Mouse (Mus musculus) liver, embryonic 14.5 days (tissue): Measurements from ENCODE around the gene Hoxd3. TPM values are rescaled to one million over a fixed set of nuclear protein-coding genes. Genes with fewer than 3 reads are reported as not detected.

Experiments used
- ATAC-seq: fragments of 200-750 bp; cut with Nextera tagmentation; 2 replicates; pipeline ENCODE4 v1.8.0; 2017; ENCODE audit warnings: moderate number of reproducible peaks, mild to moderate bottlenecking, moderate library complexity; ENCODE audit not compliant: insufficient read depth
- DNase-seq, 3 experiments: peaks; one replicate each; pipeline ENCODE4 v3.0.0-alpha.2; 2012 to 2013; ENCODE audit warnings: low read depth in 3 of 3, low spot score in 3 of 3
- H3K27ac ChIP-seq: fragments of 300-500 bp; sonication (generic); 2 replicates; pipeline ENCODE4 v1.5.1; 2014; ENCODE audit warnings: moderate library complexity, mild to moderate bottlenecking, control low read depth, inconsistent platforms
- H3K27me3 ChIP-seq: fragments of 300-500 bp; sonication (generic); 2 replicates; pipeline ENCODE4 v1.6.1; 2014; ENCODE audit warnings: mild to moderate bottlenecking, low read length, moderate library complexity; ENCODE audit not compliant: control insufficient read depth, insufficient read depth
- H3K36me3 ChIP-seq: fragments of 300-500 bp; sonication (generic); replicated peaks from 2 replicates; pipeline ENCODE4 v1.6.1; 2014; ENCODE audit warnings: low read depth; ENCODE audit not compliant: control insufficient read depth, insufficient read depth
- H3K4me1 ChIP-seq, 2 experiments: fragments of 200-500 bp in 1 of 2; fragments of 300-500 bp in 1 of 2; sonication (generic) in 1 of 2; replicated peaks; 2 replicates each; pipeline ENCODE4 v1.6.1; 2012 to 2014; ENCODE audit warnings: antibody characterized with exemption in 1 of 2, inconsistent platforms in 1 of 2, low read length in 1 of 2; ENCODE audit not compliant: control insufficient read depth in 2 of 2, insufficient read depth in 2 of 2
- H3K4me2 ChIP-seq: fragments of 300-500 bp; sonication (generic); 2 replicates; pipeline ENCODE4 v1.6.1; 2014; ENCODE audit warnings: low read depth, mild to moderate bottlenecking, control low read depth, moderate library complexity
- H3K4me3 ChIP-seq, 2 experiments: fragments of 200-500 bp in 1 of 2; fragments of 300-500 bp in 1 of 2; sonication (generic) in 1 of 2; 2 replicates each; pipeline ENCODE4 v1.5.1; 2012 to 2014; ENCODE audit warnings: low read depth in 2 of 2, low read length in 2 of 2, mild to moderate bottlenecking in 2 of 2, control low read depth in 1 of 2, inconsistent platforms in 1 of 2, moderate library complexity in 1 of 2; ENCODE audit not compliant: insufficient read depth in 1 of 2
- H3K9ac ChIP-seq: fragments of 300-500 bp; sonication (generic); replicated peaks from 2 replicates; pipeline ENCODE4 v1.6.1; 2014; ENCODE audit warnings: mild to moderate bottlenecking, control low read depth, moderate library complexity
- H3K9me3 ChIP-seq: fragments of 300-500 bp; sonication (generic); 2 replicates; pipeline ENCODE4 v1.6.1; 2016; ENCODE audit warnings: low read length, mixed read lengths; ENCODE audit not compliant: control insufficient read depth
- CTCF ChIP-seq: IDR thresholded peaks from 2 replicates; pipeline ENCODE4 v1.5.1; 2016; ENCODE audit warnings: antibody characterized with exemption, low read depth, control low read depth
- EP300 ChIP-seq: IDR thresholded peaks from 2 replicates; pipeline ENCODE4 v1.6.1; 2016; ENCODE audit warnings: antibody characterized with exemption, low read depth
- WGBS: fragments of 180-500 bp; shearing (Covaris S2); extraction: QIAGEN DNeasy Blood & Tissue Kit; methylation state at CpG from one replicate; pipeline ENCODE4 v1.1.7; 2014; ENCODE audit not compliant: insufficient replicate concordance; 5-methylcytosine and 5-hydroxymethylcytosine counted together
- polyA plus RNA-seq, 2 experiments: library from polyadenylated mRNA; depleted of rRNA in 1 of 2; stranded (reverse) in 1 of 2; unstranded in 1 of 2; fragments of >200 nt; fragmentation: Nextera tagmentation in 1 of 2; extraction: Ambion mirVana in 1 of 2; gene quantifications; 2 replicates each; pipeline versions ENCODE4 v1.2.1 to v1.2.3; 2012 to 2014

The Hoxd3 gene
- polyA plus RNA-seq, 2 experiments, result 0.02 TPM; not detected in 1

GRCm38 (mm10) chr2:74675666-74676282, 36.0 kb upstream of the Hoxd3 start:
- WGBS, result 7% methylated on average over 24 of the region's 24 CpGs
- TF ChIP-seq EP300 (no peak), CTCF (no peak)
- Histone ChIP-seq H3K4me2 (no peak overlapping the region), H3K4me1 (no peaks in the 10 kb centered on the region), H3K9me3 (no peaks in the 10 kb centered on the region), H3K27ac (no peak overlapping the region), H3K4me3 (no peak overlapping the region), H3K36me3 (no peaks in the 10 kb centered on the region), H3K27me3 (peaks cover 100% of the 10 kb centered on the region), H3K9ac (no peak overlapping the region)
- ATAC-seq (no peak), DNase-seq (no peak)

- Histone ChIP-seq H3K36me3 (no peaks in the 10 kb centered on the region), H3K27me3 (peaks cover 100% of the 10 kb centered on the region), H3K27ac (no peak overlapping the region), H3K4me3 (no peak overlapping the region), H3K9me3 (no peaks in the 10 kb centered on the region), H3K4me2 (no peak overlapping the region), H3K9ac (no peak overlapping the region), H3K4me1 (no peaks in the 10 kb centered on the region)
- TF ChIP-seq EP300 (no peak), CTCF (no peak)
- ATAC-seq, result no peak
- WGBS, result 4% methylated on average over 9 of the region's 9 CpGs
- no peak for DNase-seq
Observed at GRCm38 (mm10) chr2:74676376-74677052, 35.2 kb upstream of the Hoxd3 start.

- H3K4me2 ChIP-seq, result no peak overlapping the region
- DNase-seq (no peak), ATAC-seq (no peak)
- H3K36me3 ChIP-seq, result no peaks in the 10 kb centered on the region
- no peak overlapping the region for H3K27ac ChIP-seq
- no peak overlapping the region for H3K9ac ChIP-seq
- peaks cover 100% of the 10 kb centered on the region for H3K27me3 ChIP-seq
- TF ChIP-seq CTCF, result no peak
- TF ChIP-seq EP300, result no peak
- 17% methylated on average over 2 of the region's 2 CpGs for WGBS
- no peaks in the 10 kb centered on the region for H3K4me1 ChIP-seq
- no peaks in the 10 kb centered on the region for H3K9me3 ChIP-seq
- H3K4me3 ChIP-seq, result no peak overlapping the region
Observed at GRCm38 (mm10) chr2:74677106-74677505, 34.6 kb upstream of the Hoxd3 start.

GRCm38 (mm10) chr2:74678891-74679595, 32.7 kb upstream of the Hoxd3 start, which contains the start of gene Hoxd11:
Hoxd11 (plus strand) TSS chr2:74679557.
- Histone ChIP-seq H3K4me3 (no peak within 1 kb of the TSS), H3K36me3 (no peaks in the 10 kb centered on the region), H3K27me3 (peaks cover 100% of the 10 kb centered on the region), H3K9me3 (no peaks in the 10 kb centered on the region), H3K9ac (no peak within 1 kb of the TSS), H3K4me1 (no peaks in the 10 kb centered on the region), H3K4me2 (no peak within 1 kb of the TSS), H3K27ac (no peak within 1 kb of the TSS)
- DNase-seq, result no peak
- WGBS, result 2% methylated on average over 15 of the region's 15 CpGs
- ATAC-seq, result no peak
- TF ChIP-seq EP300 (no peak), CTCF (no peak)

- Histone ChIP-seq H3K9me3 (no peaks in the 10 kb centered on the region), H3K27me3 (peaks cover 100% of the 10 kb centered on the region), H3K27ac (no peak overlapping the region), H3K9ac (no peak overlapping the region), H3K4me3 (no peak overlapping the region), H3K36me3 (no peaks in the 10 kb centered on the region), H3K4me1 (no peaks in the 10 kb centered on the region), H3K4me2 (no peak overlapping the region)
- 1% methylated on average over 26 of the region's 26 CpGs for WGBS
- ATAC-seq, result no peak
- no peak for TF ChIP-seq EP300
- TF ChIP-seq CTCF, result no peak
- no peak for DNase-seq
Observed at GRCm38 (mm10) chr2:74679596-74679971, 32.1 kb upstream of the Hoxd3 start.
